In genomic region chr2:164170326-164170725, GRCm38 (mm10) we compare ENCODE assay signal across 11 mouse cellular contexts. TPM values are rescaled to one million over a fixed set of nuclear protein-coding genes. Genes with fewer than 3 reads are reported as not detected.
DNase-seq lines count a peak whose midpoint lies in the region; ATAC-seq and TF ChIP-seq lines count a peak whose summit lies in the region.
"Had no signal": no experiment of that assay in that cellular context is flagged by ENCODE, and none has a peak within 500 bp of the region (broad histone marks: within the 10 kb centered on the region; RNA-seq: fewer than 3 reads in every experiment).

No protein-coding gene starts in this region.

- WGBS in heart, embryonic 13.5 days, result 10% methylated on average over 11 of the region's 11 CpGs
- 5% methylated on average over 11 of the region's 11 CpGs for WGBS in hindbrain, embryonic 11.5 days
- 2% methylated on average over 11 of the region's 11 CpGs for WGBS in midbrain, embryonic 15.5 days

- TF ChIP-seq POLR2A in cortical plate, adult 2 months (IDR thresholded peaks at IDR 0.05; ENCODE audit: extremely low read depth, insufficient read depth, low read length), result no peak

- peak overlapping the region; percentile 73 for H3K4me2 ChIP-seq in heart, embryonic 13.5 days
- peak overlapping the region; percentile 63 for H3K4me2 ChIP-seq in hindbrain, embryonic 11.5 days (replicated peaks; ENCODE audit: low read depth, low read length)
- H3K4me2 ChIP-seq in midbrain, embryonic 15.5 days, result peak overlapping the region; percentile 67

- H3K27me3 ChIP-seq in heart, embryonic 13.5 days (replicated peaks), result peaks cover 80% of the 10 kb centered on the region
- peaks cover 57% of the 10 kb centered on the region for H3K27me3 ChIP-seq in hindbrain, embryonic 11.5 days (ENCODE audit: control insufficient read depth, insufficient read depth, low read length)
- peaks cover 63% of the 10 kb centered on the region for H3K27me3 ChIP-seq in midbrain, embryonic 15.5 days (replicated peaks)

- peak overlapping the region; percentile 71; the same call in 1 of the 2 replicates for H3K9ac ChIP-seq in heart, embryonic 13.5 days
- 0 out of 2 replicates have a peak overlapping the region, but pooled peaks have one; percentile 19 for H3K9ac ChIP-seq in hindbrain, embryonic 11.5 days (ENCODE audit: low read depth, low read length)
- H3K9ac ChIP-seq in midbrain, embryonic 15.5 days, result no peak overlapping the region

- TF ChIP-seq CTCF in cortical plate, adult 2 months (IDR thresholded peaks at IDR 0.05; ENCODE audit: extremely low read depth, insufficient read depth, low read length), result no peak

- H3K4me3 ChIP-seq in heart, embryonic 13.5 days, result peak overlapping the region; percentile 47; the same call in 1 of the 2 replicates
- H3K4me3 ChIP-seq in cortical plate, adult 2 months (ENCODE audit: insufficient read depth, low read length), result peak overlapping the region; percentile 19; the same call in 1 of the 2 replicates
- H3K4me3 ChIP-seq in hindbrain, embryonic 11.5 days (ENCODE audit: low read depth, low read length), result peak overlapping the region; percentile 28
- peak overlapping the region; percentile 36 for H3K4me3 ChIP-seq in midbrain, embryonic 15.5 days

- intact Hi-C loops in heart, postnatal 14 days (cut with DNase I), result no loop called here

- no peak for DNase-seq in heart, postnatal 14 days
- DNase-seq in hindbrain, embryonic 11.5 days (ENCODE audit: low spot score), result peak; percentile 30
- no peak for DNase-seq in frontal cortex, postnatal 14 days (ENCODE audit: low spot score in 2 of 2)
- DNase-seq in lung, postnatal 4 days, result no peak
- DNase-seq in kidney, adult 9 months, result no peak
- DNase-seq: gastrocnemius, postnatal 25 days; layer of hippocampus, adult 9-11 months had no signal

- no peak for ATAC-seq in heart, embryonic 13.5 days (ENCODE audit: extremely low read depth, insufficient number of reproducible peaks, low FRiP score, low TSS enrichment)
- ATAC-seq in hindbrain, embryonic 11.5 days (ENCODE audit: low FRiP score), result no peak
- no peak for ATAC-seq in midbrain, embryonic 15.5 days (replicated peaks)

- H3K27ac ChIP-seq in heart, embryonic 13.5 days (replicated peaks), result no peak overlapping the region
- no peak overlapping the region for H3K27ac ChIP-seq in cortical plate, adult 2 months (ENCODE audit: insufficient read depth, low read length)
- no peak overlapping the region for H3K27ac ChIP-seq in hindbrain, embryonic 11.5 days (ENCODE audit: low read depth, low read length)
- H3K27ac ChIP-seq in midbrain, embryonic 15.5 days, result no peak overlapping the region
- H3K27ac ChIP-seq: macrophage had no signal

- H3K36me3 ChIP-seq in heart, embryonic 13.5 days, result no peaks in the 10 kb centered on the region
- no peaks in the 10 kb centered on the region for H3K36me3 ChIP-seq in hindbrain, embryonic 11.5 days (ENCODE audit: control insufficient read depth, insufficient read depth, low read length)
- no peaks in the 10 kb centered on the region for H3K36me3 ChIP-seq in midbrain, embryonic 15.5 days (replicated peaks)

- H3K4me1 ChIP-seq in heart, embryonic 13.5 days, result peaks cover 46% of the 10 kb centered on the region
- H3K4me1 ChIP-seq in cortical plate, adult 2 months (ENCODE audit: control insufficient read depth, insufficient read depth, low read length), result peaks cover 1% of the 10 kb centered on the region; the same call in 1 of the 2 replicates
- H3K4me1 ChIP-seq in hindbrain, embryonic 11.5 days (replicated peaks; ENCODE audit: control insufficient read depth, insufficient read depth, low read length), result peaks cover 12% of the 10 kb centered on the region
- peaks cover 30% of the 10 kb centered on the region for H3K4me1 ChIP-seq in midbrain, embryonic 15.5 days

- H3K9me3 ChIP-seq in heart, embryonic 13.5 days, result no peaks in the 10 kb centered on the region
- no peaks in the 10 kb centered on the region for H3K9me3 ChIP-seq in hindbrain, embryonic 11.5 days (ENCODE audit: control insufficient read depth, low read length)
- H3K9me3 ChIP-seq in midbrain, embryonic 15.5 days, result no peaks in the 10 kb centered on the region

RNA-seq across cellular contexts. Expression of gene Kcns1, which starts 0.6 kb away (rescaled TPM):
- polyA plus RNA-seq in heart, embryonic 13.5 days (2015; fragmentation: Nextera tagmentation; extraction: Ambion mirVana), result 0.21 and 0.29 TPM in 2 replicates
- total RNA-seq in heart, postnatal 14 days (2021), result not detected
- polyA plus RNA-seq in cortical plate, adult 2 months (2012; rRNA removed), result 17.3 and 17.6 TPM in 2 replicates
- 0.28 TPM in 1 of 2 replicates, not detected in the other for polyA plus RNA-seq in hindbrain, embryonic 11.5 days (2014; fragmentation: Nextera tagmentation; extraction: Ambion mirVana)
- 1.3 and 1.7 TPM in 2 replicates for polyA plus RNA-seq in midbrain, embryonic 15.5 days (2015; fragmentation: Nextera tagmentation; extraction: Ambion mirVana)
- polyA plus RNA-seq: macrophage had no signal

RNA-seq across cellular contexts. Expression of gene Wfdc5, which starts 12.2 kb away (rescaled TPM):
- polyA plus RNA-seq in heart, embryonic 13.5 days (2015; fragmentation: Nextera tagmentation; extraction: Ambion mirVana), result not detected in 2 replicates
- not detected for total RNA-seq in heart, postnatal 14 days (2021)
- polyA plus RNA-seq in cortical plate, adult 2 months (2012; rRNA removed), result not detected in 2 replicates
- polyA plus RNA-seq in hindbrain, embryonic 11.5 days (2014; fragmentation: Nextera tagmentation; extraction: Ambion mirVana), result not detected in 2 replicates
- not detected in 2 replicates for polyA plus RNA-seq in midbrain, embryonic 15.5 days (2015; fragmentation: Nextera tagmentation; extraction: Ambion mirVana)
- total RNA-seq: gastrocnemius, postnatal 25 days had no signal
- polyA plus RNA-seq: macrophage had no signal

RNA-seq across cellular contexts. Expression of gene Wfdc12, which starts 20.1 kb away (rescaled TPM):
- not detected in 2 replicates for polyA plus RNA-seq in heart, embryonic 13.5 days (2015; fragmentation: Nextera tagmentation; extraction: Ambion mirVana)
- total RNA-seq in heart, postnatal 14 days (2021), result not detected
- 0.19 TPM in 2 replicates for polyA plus RNA-seq in cortical plate, adult 2 months (2012; rRNA removed)
- polyA plus RNA-seq in hindbrain, embryonic 11.5 days (2014; fragmentation: Nextera tagmentation; extraction: Ambion mirVana), result not detected in 2 replicates
- polyA plus RNA-seq in midbrain, embryonic 15.5 days (2015; fragmentation: Nextera tagmentation; extraction: Ambion mirVana), result not detected in 2 replicates
- total RNA-seq: gastrocnemius, postnatal 25 days had no signal
- polyA plus RNA-seq: macrophage had no signal

RNA-seq across cellular contexts. Expression of gene Wfdc15a, which starts 29.6 kb away (rescaled TPM):
- polyA plus RNA-seq in heart, embryonic 13.5 days (2015; fragmentation: Nextera tagmentation; extraction: Ambion mirVana), result not detected in 2 replicates
- not detected for total RNA-seq in heart, postnatal 14 days (2021)
- polyA plus RNA-seq in cortical plate, adult 2 months (2012; rRNA removed), result 0.29 TPM in 1 of 2 replicates, not detected in the other
- not detected in 2 replicates for polyA plus RNA-seq in hindbrain, embryonic 11.5 days (2014; fragmentation: Nextera tagmentation; extraction: Ambion mirVana)
- not detected in 2 replicates for polyA plus RNA-seq in midbrain, embryonic 15.5 days (2015; fragmentation: Nextera tagmentation; extraction: Ambion mirVana)
- total RNA-seq: gastrocnemius, postnatal 25 days had no signal
- polyA plus RNA-seq: macrophage had no signal

RNA-seq across cellular contexts. Expression of gene Wfdc15b, which starts 51.1 kb away (rescaled TPM):
- polyA plus RNA-seq in heart, embryonic 13.5 days (2015; fragmentation: Nextera tagmentation; extraction: Ambion mirVana), result 0.33 TPM in 1 of 2 replicates, not detected in the other
- total RNA-seq in heart, postnatal 14 days (2021), result not detected
- not detected in 2 replicates for polyA plus RNA-seq in cortical plate, adult 2 months (2012; rRNA removed)
- polyA plus RNA-seq in hindbrain, embryonic 11.5 days (2014; fragmentation: Nextera tagmentation; extraction: Ambion mirVana), result not detected in 2 replicates
- polyA plus RNA-seq in midbrain, embryonic 15.5 days (2015; fragmentation: Nextera tagmentation; extraction: Ambion mirVana), result not detected in 2 replicates
- total RNA-seq: gastrocnemius, postnatal 25 days had no signal
- polyA plus RNA-seq: macrophage had no signal
